Mouse (Mus musculus): ENCODE data around the gene Fam71a. TPM values are rescaled to one million over a fixed set of nuclear protein-coding genes. Genes with fewer than 3 reads are reported as not detected.

The Fam71a gene
- polyA plus RNA-seq, 1 experiment from 2014 or later: not detected

GRCm38 (mm10) chr1:191135406-191135805, 29.2 kb downstream of the Fam71a start:
- Histone ChIP-seq H3K9ac (replicated peaks; ENCODE audit: low read depth) (no peak overlapping the region), H3K27ac (ENCODE audit: low read length) (no peak overlapping the region), H3K36me3 (ENCODE audit: insufficient read depth, low read length) (no peaks in the 10 kb centered on the region), H3K27me3 (replicated peaks; ENCODE audit: insufficient read depth, low read length) (no peaks in the 10 kb centered on the region), H3K4me3 (ENCODE audit: low read depth, low read length) (no peak overlapping the region), H3K4me1 (ENCODE audit: insufficient read depth, low read depth, low read length) (no peaks in the 10 kb centered on the region), H3K4me2 (replicated peaks; ENCODE audit: low read depth, low read length) (no peak overlapping the region), H3K9me3 (ENCODE audit: low read length) (no peaks in the 10 kb centered on the region)
- DNase-seq (ENCODE audit: low spot score) (no peak), ATAC-seq (no peak)
- WGBS: 58% methylated on average over 4 of the region's 4 CpGs
- TF ChIP-seq CTCF (IDR thresholded peaks at IDR 0.05) (no peak), EP300 (IDR thresholded peaks at IDR 0.05) (no peak)

- H3K27ac ChIP-seq (ENCODE audit: low read length): no peak overlapping the region
- no peaks in the 10 kb centered on the region for H3K36me3 ChIP-seq (ENCODE audit: insufficient read depth, low read length)
- peak; percentile 57 for ATAC-seq
- 44% methylated on average over 5 of the region's 5 CpGs for WGBS
- no peak overlapping the region for H3K4me3 ChIP-seq (ENCODE audit: low read depth, low read length)
- no peaks in the 10 kb centered on the region for H3K27me3 ChIP-seq (replicated peaks; ENCODE audit: insufficient read depth, low read length)
- DNase-seq (ENCODE audit: low spot score): peak; percentile 19
- H3K4me1 ChIP-seq (ENCODE audit: insufficient read depth, low read depth, low read length): no peaks in the 10 kb centered on the region
- TF ChIP-seq CTCF (IDR thresholded peaks at IDR 0.05) (0 out of 2 replicates have a peak, but pooled peaks have one; percentile 10), EP300 (IDR thresholded peaks at IDR 0.05) (no peak)
- no peaks in the 10 kb centered on the region for H3K9me3 ChIP-seq (ENCODE audit: low read length)
- no peak overlapping the region for H3K4me2 ChIP-seq (replicated peaks; ENCODE audit: low read depth, low read length)
- H3K9ac ChIP-seq (replicated peaks; ENCODE audit: low read depth): no peak overlapping the region
Observed at GRCm38 (mm10) chr1:191132934-191133333, 31.7 kb downstream of the Fam71a start.

- Histone ChIP-seq H3K27me3 (replicated peaks; ENCODE audit: insufficient read depth, low read length) (no peaks in the 10 kb centered on the region), H3K4me3 (ENCODE audit: low read depth, low read length) (no peak overlapping the region), H3K9ac (replicated peaks; ENCODE audit: low read depth) (no peak overlapping the region), H3K27ac (ENCODE audit: low read length) (no peak overlapping the region), H3K4me2 (replicated peaks; ENCODE audit: low read depth, low read length) (no peak overlapping the region), H3K4me1 (ENCODE audit: insufficient read depth, low read depth, low read length) (no peaks in the 10 kb centered on the region), H3K9me3 (ENCODE audit: low read length) (no peaks in the 10 kb centered on the region), H3K36me3 (ENCODE audit: insufficient read depth, low read length) (no peaks in the 10 kb centered on the region)
- 65% methylated on average over 5 of the region's 5 CpGs for WGBS
- no peak for ATAC-seq
- TF ChIP-seq EP300 (IDR thresholded peaks at IDR 0.05) (no peak), CTCF (IDR thresholded peaks at IDR 0.05) (no peak)
- no peak for DNase-seq (ENCODE audit: low spot score)
Observed at GRCm38 (mm10) chr1:191132240-191132639, 32.4 kb downstream of the Fam71a start.

GRCm38 (mm10) chr1:191131692-191132091, 32.9 kb downstream of the Fam71a start:
- no peak overlapping the region for H3K4me2 ChIP-seq (replicated peaks; ENCODE audit: low read depth, low read length)
- H3K9me3 ChIP-seq (ENCODE audit: low read length): no peaks in the 10 kb centered on the region
- 84% methylated on average over 2 of the region's 2 CpGs for WGBS
- DNase-seq (ENCODE audit: low spot score): no peak
- no peak for TF ChIP-seq CTCF (IDR thresholded peaks at IDR 0.05)
- no peak for TF ChIP-seq EP300 (IDR thresholded peaks at IDR 0.05)
- no peaks in the 10 kb centered on the region for H3K36me3 ChIP-seq (ENCODE audit: insufficient read depth, low read length)
- H3K4me3 ChIP-seq (ENCODE audit: low read depth, low read length): no peak overlapping the region
- H3K27ac ChIP-seq (ENCODE audit: low read length): no peak overlapping the region
- H3K27me3 ChIP-seq (replicated peaks; ENCODE audit: insufficient read depth, low read length): no peaks in the 10 kb centered on the region
- no peak overlapping the region for H3K9ac ChIP-seq (replicated peaks; ENCODE audit: low read depth)
- no peak for ATAC-seq
- H3K4me1 ChIP-seq (ENCODE audit: insufficient read depth, low read depth, low read length): no peaks in the 10 kb centered on the region

- H3K4me3 ChIP-seq (ENCODE audit: low read depth, low read length): no peak overlapping the region
Observed at GRCm38 (mm10) chr1:191125811-191126638, 38.6 kb downstream of the Fam71a start.

GRCm38 (mm10) chr1:191124288-191124687, 40.3 kb downstream of the Fam71a start:
- no peak overlapping the region for H3K9ac ChIP-seq (replicated peaks; ENCODE audit: low read depth)
- no peak for DNase-seq (ENCODE audit: low spot score)
- no peak overlapping the region for H3K27ac ChIP-seq (ENCODE audit: low read length)
- no peak for TF ChIP-seq CTCF (IDR thresholded peaks at IDR 0.05)
- no peak for TF ChIP-seq EP300 (IDR thresholded peaks at IDR 0.05)
- no peak overlapping the region for H3K4me2 ChIP-seq (replicated peaks; ENCODE audit: low read depth, low read length)
- no peak overlapping the region for H3K4me3 ChIP-seq (ENCODE audit: low read depth, low read length)
- WGBS: 66% methylated on average over 4 of the region's 4 CpGs
- H3K27me3 ChIP-seq (replicated peaks; ENCODE audit: insufficient read depth, low read length): 0 out of 2 replicates have a peak, but pooled peaks cover 4% of the 10 kb centered on the region
- ATAC-seq: 0 out of 2 replicates have a peak, but pooled peaks have one; percentile 18
- H3K36me3 ChIP-seq (ENCODE audit: insufficient read depth, low read length): no peaks in the 10 kb centered on the region
- H3K9me3 ChIP-seq (ENCODE audit: low read length): no peaks in the 10 kb centered on the region
- no peaks in the 10 kb centered on the region for H3K4me1 ChIP-seq (ENCODE audit: insufficient read depth, low read depth, low read length)

More at GRCm38 (mm10) chr1:191125811-191126638, 38.6 kb downstream of the Fam71a start:
- ATAC-seq: peak; percentile 91
- 0 out of 2 replicates have a peak overlapping the region, but pooled peaks have one; percentile 16 for H3K9ac ChIP-seq (replicated peaks; ENCODE audit: low read depth)
- no peaks in the 10 kb centered on the region for H3K9me3 ChIP-seq (ENCODE audit: low read length)
- H3K4me2 ChIP-seq (replicated peaks; ENCODE audit: low read depth, low read length): peak overlapping the region; percentile 48
- H3K4me1 ChIP-seq (ENCODE audit: insufficient read depth, low read depth, low read length): no peaks in the 10 kb centered on the region
- 0 out of 2 replicates have a peak, but pooled peaks cover 4% of the 10 kb centered on the region for H3K27me3 ChIP-seq (replicated peaks; ENCODE audit: insufficient read depth, low read length)
- H3K27ac ChIP-seq (ENCODE audit: low read length): no peak overlapping the region
- 12% methylated on average over 35 of the region's 38 CpGs for WGBS
- DNase-seq (ENCODE audit: low spot score): peak; percentile 76
- no peaks in the 10 kb centered on the region for H3K36me3 ChIP-seq (ENCODE audit: insufficient read depth, low read length)
- TF ChIP-seq CTCF (IDR thresholded peaks at IDR 0.05): peak; percentile 88
- TF ChIP-seq EP300 (IDR thresholded peaks at IDR 0.05): no peak
